Mouse (Mus musculus) intestine, postnatal 0 days (tissue): Measurements from ENCODE around the gene Fbxo28. TPM values are rescaled to one million over a fixed set of nuclear protein-coding genes. Genes with fewer than 3 reads are reported as not detected.

Experiments
- ATAC-seq: fragments of 200-750 bp; cut with Nextera tagmentation; 2 replicates; pipeline ENCODE4 v1.8.0; 2017; ENCODE audit warnings: mild to moderate bottlenecking, moderate TSS enrichment, moderate library complexity
- H3K27ac ChIP-seq: fragments of 300-500 bp; sonication (generic); 2 replicates; pipeline ENCODE4 v1.5.1; 2014; ENCODE audit warnings: mild to moderate bottlenecking, low read depth, low read length, moderate library complexity
- H3K27me3 ChIP-seq: fragments of 300-500 bp; sonication (generic); replicated peaks from 2 replicates; pipeline ENCODE4 v1.6.1; 2014; ENCODE audit warnings: low read length, mixed read lengths; ENCODE audit not compliant: control insufficient read depth, insufficient read depth
- H3K36me3 ChIP-seq: fragments of 300-500 bp; sonication (generic); 2 replicates; pipeline ENCODE4 v1.6.1; 2014; ENCODE audit warnings: mild to moderate bottlenecking, moderate library complexity; ENCODE audit not compliant: control insufficient read depth, insufficient read depth
- H3K4me1 ChIP-seq: fragments of 300-500 bp; sonication (generic); replicated peaks from 2 replicates; pipeline ENCODE4 v1.6.1; 2014; ENCODE audit warnings: antibody characterized with exemption, low read length, mixed read lengths; ENCODE audit not compliant: control insufficient read depth, insufficient read depth
- H3K4me2 ChIP-seq: fragments of 300-500 bp; sonication (generic); replicated peaks from 2 replicates; pipeline ENCODE4 v1.6.1; 2014; ENCODE audit warnings: low read depth, mild to moderate bottlenecking, moderate library complexity
- H3K4me3 ChIP-seq: fragments of 300-500 bp; sonication (generic); 2 replicates; pipeline ENCODE4 v1.5.1; 2014; ENCODE audit warnings: low read depth, low read length
- H3K9ac ChIP-seq: fragments of 300-500 bp; sonication (generic); 2 replicates; pipeline ENCODE4 v1.6.1; 2014; ENCODE audit warnings: mild to moderate bottlenecking, low read depth, low read length
- H3K9me3 ChIP-seq: fragments of 300-500 bp; sonication (generic); 2 replicates; pipeline ENCODE4 v1.6.1; 2016; ENCODE audit warnings: mixed run types; ENCODE audit not compliant: control insufficient read depth
- CTCF ChIP-seq: sonication (generic); IDR thresholded peaks from 2 replicates; pipeline ENCODE4 v1.5.1; 2016; ENCODE audit warnings: low read depth, mild to moderate bottlenecking, control low read depth, antibody characterized with exemption, moderate library complexity
- WGBS: fragments of 180-500 bp; shearing (Covaris S2); extraction: QIAGEN DNeasy Blood & Tissue Kit; methylation state at CpG from one replicate; pipeline ENCODE4 v1.1.7; 2014; 5-methylcytosine and 5-hydroxymethylcytosine counted together
- polyA plus RNA-seq: library from polyadenylated mRNA; unstranded; fragments of >200 nt; fragmentation: Nextera tagmentation; extraction: Ambion mirVana; gene quantifications from 2 replicates; pipeline ENCODE4 v1.2.1, GENCODE M21; 2015

Fbxo28 gene
- polyA plus RNA-seq, 1 experiment from 2014 or later, result 9.7 TPM

DNA sequence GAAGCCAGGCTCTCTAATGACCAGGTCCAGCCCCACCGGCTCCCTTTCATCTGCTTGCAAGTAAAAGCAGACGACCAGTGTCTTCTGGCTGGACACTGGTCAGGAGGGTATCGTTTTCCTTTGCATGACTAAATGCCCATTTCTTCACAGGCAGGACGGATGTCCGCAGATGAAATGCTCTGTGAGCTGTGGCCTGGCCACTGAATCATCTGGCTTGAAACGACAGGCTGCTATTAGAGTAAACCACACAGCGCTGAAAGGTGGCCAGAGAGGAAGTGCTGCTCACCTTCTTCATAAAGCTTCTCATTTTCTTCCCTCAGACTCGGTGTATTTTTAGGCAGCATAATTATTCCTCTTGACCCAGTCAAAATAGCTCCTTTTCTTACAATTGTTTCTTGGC lies 27.4 kb upstream of the Fbxo28 start:
- ATAC-seq, result no peak

DNA sequence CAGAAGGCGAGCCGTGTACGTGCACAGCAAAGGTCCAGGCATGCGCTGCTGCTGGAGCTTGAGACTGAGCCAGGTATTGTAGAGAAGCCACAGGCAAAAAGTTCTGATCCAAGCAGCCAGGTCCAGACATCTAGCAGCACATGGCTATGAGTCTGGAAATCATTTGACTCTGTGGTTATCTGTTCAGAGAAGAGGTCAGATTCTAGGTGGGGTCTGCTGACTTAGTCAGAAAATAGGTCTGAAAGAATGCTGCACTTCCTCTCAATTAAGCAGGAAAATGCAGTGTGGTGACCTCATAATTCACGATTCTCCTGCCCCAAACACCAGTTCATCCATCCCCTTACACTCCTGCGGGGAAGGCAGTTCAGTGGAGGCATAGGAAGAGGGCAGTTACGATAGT lies 26.9 kb upstream of the Fbxo28 start:
- Histone ChIP-seq H3K27ac (no peak overlapping the region), H3K4me2 (no peak overlapping the region), H3K4me1 (no peaks in the 10 kb centered on the region; the same call in 1 of the 2 replicates), H3K36me3 (no peaks in the 10 kb centered on the region), H3K27me3 (no peaks in the 10 kb centered on the region), H3K9ac (no peak overlapping the region), H3K4me3 (no peak overlapping the region), H3K9me3 (no peaks in the 10 kb centered on the region)
- no peak for ATAC-seq
- TF ChIP-seq CTCF, result no peak
- 52% methylated on average over 7 of the region's 7 CpGs for WGBS

More for the DNA sequence above, 27.4 kb upstream of the Fbxo28 start:
- H3K9me3 ChIP-seq, result no peaks in the 10 kb centered on the region
- TF ChIP-seq CTCF, result no peak
- no peak overlapping the region for H3K27ac ChIP-seq
- 60% methylated on average over 8 of the region's 8 CpGs for WGBS
- no peaks in the 10 kb centered on the region for H3K36me3 ChIP-seq
- H3K4me1 ChIP-seq, result no peaks in the 10 kb centered on the region
- no peaks in the 10 kb centered on the region for H3K27me3 ChIP-seq
- no peak overlapping the region for H3K9ac ChIP-seq
- no peak overlapping the region for H3K4me2 ChIP-seq
- no peak overlapping the region for H3K4me3 ChIP-seq

DNA sequence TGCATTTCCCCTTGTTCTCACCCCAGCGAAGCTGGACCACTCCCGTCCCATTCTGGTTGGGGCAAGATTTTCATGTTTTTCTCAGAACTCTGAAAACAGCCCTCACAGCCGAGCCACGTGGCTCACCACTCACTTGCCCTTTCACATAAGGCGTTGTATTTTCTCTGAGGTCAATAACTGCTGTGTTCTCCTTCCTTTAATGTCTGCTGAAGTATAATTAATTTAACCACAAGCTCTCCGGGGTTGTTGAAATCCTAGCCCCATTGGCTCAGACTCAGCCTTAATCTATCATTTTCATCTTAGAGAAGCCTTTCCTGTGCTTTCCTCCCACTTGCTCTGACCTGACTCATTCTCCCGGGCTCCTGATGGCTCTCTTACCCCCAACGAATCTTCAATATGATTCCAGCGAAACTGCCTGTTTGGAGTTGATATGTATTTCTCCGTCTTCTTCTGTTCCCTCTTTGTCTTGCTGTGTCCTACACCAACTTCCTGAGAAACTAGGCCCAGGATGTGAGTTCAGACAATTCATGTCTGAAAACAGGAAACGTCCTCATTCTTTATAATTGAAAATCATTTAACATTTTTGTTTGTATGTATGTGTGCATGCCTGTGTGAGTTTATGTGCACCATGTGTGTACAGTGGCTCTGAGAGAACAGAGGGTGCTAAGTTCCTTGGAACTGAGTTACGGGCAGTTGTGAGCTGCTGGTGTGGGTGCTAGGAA lies 22.4 kb upstream of the Fbxo28 start:
- 73% methylated on average over 12 of the region's 12 CpGs for WGBS
- Histone ChIP-seq H3K4me2 (no peak overlapping the region), H3K27me3 (no peaks in the 10 kb centered on the region), H3K36me3 (no peaks in the 10 kb centered on the region), H3K27ac (no peak overlapping the region), H3K4me1 (no peaks in the 10 kb centered on the region; the same call in 1 of the 2 replicates), H3K9me3 (no peaks in the 10 kb centered on the region), H3K4me3 (no peak overlapping the region), H3K9ac (no peak overlapping the region)
- TF ChIP-seq CTCF, result no peak
- no peak for ATAC-seq

DNA sequence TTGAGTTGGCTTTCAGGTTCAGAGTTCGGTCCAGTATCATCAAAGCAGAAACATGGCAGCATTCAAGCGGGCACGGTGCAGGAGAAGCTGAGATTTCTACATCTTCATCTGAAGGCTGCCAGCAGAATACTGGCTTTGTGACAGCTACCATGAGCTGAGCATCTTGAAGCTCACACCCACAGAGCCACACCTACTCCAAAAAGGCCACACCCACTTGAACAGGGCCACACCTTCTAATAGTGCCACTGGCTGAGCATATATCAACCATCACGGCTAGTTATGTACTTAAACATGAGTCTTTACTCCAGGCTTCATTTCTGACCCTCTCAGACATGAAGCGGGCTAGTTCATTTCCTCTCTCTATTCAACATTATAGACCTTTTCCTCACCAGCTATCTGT lies 21.3 kb upstream of the Fbxo28 start:
- no peak overlapping the region for H3K27ac ChIP-seq
- H3K4me3 ChIP-seq, result no peak overlapping the region
- no peaks in the 10 kb centered on the region for H3K9me3 ChIP-seq
- no peak overlapping the region for H3K9ac ChIP-seq
- 85% methylated on average over 5 of the region's 5 CpGs for WGBS
- H3K4me2 ChIP-seq, result no peak overlapping the region
- ATAC-seq, result no peak
- no peaks in the 10 kb centered on the region; the same call in 1 of the 2 replicates for H3K4me1 ChIP-seq
- H3K36me3 ChIP-seq, result no peaks in the 10 kb centered on the region
- no peak for TF ChIP-seq CTCF
- no peaks in the 10 kb centered on the region for H3K27me3 ChIP-seq

DNA sequence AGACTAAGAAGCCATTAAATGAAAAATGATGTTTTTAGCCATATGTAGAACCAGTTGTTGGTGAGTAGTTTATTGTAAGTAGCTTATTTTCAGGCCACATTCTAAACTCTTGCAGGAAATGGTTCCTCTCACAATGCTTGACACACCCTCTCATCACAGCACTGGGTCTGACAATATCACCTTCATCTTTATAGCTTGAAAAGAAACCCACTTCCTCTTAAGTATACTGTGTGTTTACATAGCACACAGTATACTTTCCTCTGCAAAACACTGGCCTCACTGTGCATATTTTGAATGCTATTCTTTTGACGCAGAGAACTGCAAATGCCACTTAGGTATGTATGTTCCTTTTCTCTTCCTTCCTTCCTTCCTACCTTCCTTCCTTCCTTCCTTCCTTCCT lies 16.7 kb upstream of the Fbxo28 start:
- Histone ChIP-seq H3K36me3 (no peaks in the 10 kb centered on the region), H3K4me3 (no peak overlapping the region), H3K9me3 (no peaks in the 10 kb centered on the region), H3K27me3 (no peaks in the 10 kb centered on the region), H3K9ac (no peak overlapping the region), H3K4me1 (no peaks in the 10 kb centered on the region), H3K4me2 (no peak overlapping the region), H3K27ac (no peak overlapping the region)
- WGBS, result 21% methylated on average over 1 of the region's 1 CpGs
- no peak for TF ChIP-seq CTCF
- peak; percentile 57; the same call in 1 of the 2 replicates for ATAC-seq

DNA sequence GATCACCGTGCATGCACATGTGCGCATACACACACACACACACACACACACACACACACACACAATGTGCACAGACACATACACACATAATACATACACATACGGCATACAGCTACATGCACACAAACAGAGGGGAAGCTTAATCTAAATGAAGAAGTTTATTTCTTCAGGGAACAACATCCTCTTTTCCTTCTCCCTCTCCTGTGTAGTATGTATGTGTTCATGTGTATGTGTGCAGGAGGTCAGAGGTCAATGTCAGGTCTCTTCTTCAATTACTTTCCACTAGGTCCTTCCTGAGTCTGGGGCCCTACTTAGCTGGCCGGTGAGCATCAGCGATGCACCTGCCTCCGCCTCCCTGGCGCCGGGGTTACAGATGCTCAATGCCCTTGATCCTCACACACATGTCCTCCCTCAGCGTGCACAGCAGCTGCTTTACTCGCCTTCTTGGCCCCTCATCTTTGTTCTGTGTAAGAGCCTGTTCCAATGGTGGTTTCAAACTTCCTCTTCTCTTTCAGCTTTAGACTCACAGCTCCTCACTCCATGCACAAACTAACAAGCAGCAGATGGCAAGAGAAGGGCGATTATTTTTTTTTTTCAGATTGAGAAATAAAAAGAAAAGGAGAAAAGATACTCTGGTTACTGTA lies 13.2 kb upstream of the Fbxo28 start:
- Histone ChIP-seq H3K9me3 (no peaks in the 10 kb centered on the region), H3K4me2 (no peak overlapping the region), H3K4me3 (no peak overlapping the region), H3K27me3 (no peaks in the 10 kb centered on the region), H3K27ac (no peak overlapping the region), H3K4me1 (no peaks in the 10 kb centered on the region), H3K9ac (no peak overlapping the region), H3K36me3 (no peaks in the 10 kb centered on the region)
- ATAC-seq, result no peak
- no peak for TF ChIP-seq CTCF
- WGBS, result 83% methylated on average over 11 of the region's 11 CpGs
